ENCODE assay signal across 8 mouse cellular contexts in the genomic region with DNA sequence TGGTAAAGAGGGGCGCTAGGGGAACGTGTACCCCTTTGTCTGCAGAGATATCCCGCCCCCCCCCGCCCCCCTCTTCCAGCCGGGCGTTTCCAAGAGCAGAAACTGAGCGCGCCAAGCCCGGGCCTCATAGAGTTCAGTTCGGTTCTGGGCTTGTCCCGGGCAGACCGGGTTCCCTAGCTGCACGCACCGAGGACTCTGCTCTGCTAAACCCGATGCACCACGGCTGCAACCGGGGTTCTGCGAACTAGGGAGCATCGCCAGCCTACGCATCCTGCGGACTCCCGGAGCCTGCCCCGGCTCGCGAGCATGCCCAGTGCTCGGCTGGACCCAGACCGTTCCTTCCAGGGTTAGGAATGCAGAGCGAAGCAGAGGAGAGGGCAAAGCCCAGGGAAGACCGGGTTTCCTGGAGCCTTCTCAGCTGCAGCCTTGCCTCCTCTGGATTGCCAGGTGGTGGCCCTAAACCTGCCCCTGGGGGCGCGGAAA. TPM values are rescaled to one million over a fixed set of nuclear protein-coding genes. Genes with fewer than 3 reads are reported as not detected.
DNase-seq lines count a peak whose midpoint lies in the region; ATAC-seq lines count a peak whose summit lies in the region.
"Had no signal": no experiment of that assay in that cellular context is flagged by ENCODE, and none has a peak within 500 bp of the region (broad histone marks: within the 10 kb centered on the region; RNA-seq: fewer than 3 reads in every experiment).

No protein-coding gene starts in this region.

- H3K9ac ChIP-seq in embryonic facial prominence, embryonic 12.5 days: peak overlapping the region; percentile 63
- H3K9ac ChIP-seq in neural tube, embryonic 13.5 days: peak overlapping the region; percentile 84

- H3K9me3 ChIP-seq in embryonic facial prominence, embryonic 12.5 days: no peaks in the 10 kb centered on the region
- no peaks in the 10 kb centered on the region for H3K9me3 ChIP-seq in neural tube, embryonic 13.5 days

- intact Hi-C loops in left cerebral cortex, postnatal 4 days (cut with DNase I): no loop called here

- under 1% methylated on average over 31 of the region's 31 CpGs for WGBS in embryonic facial prominence, embryonic 12.5 days
- WGBS in neural tube, embryonic 13.5 days: under 1% methylated on average over 31 of the region's 31 CpGs

- H3K4me1 ChIP-seq in embryonic facial prominence, embryonic 12.5 days: peaks cover 8% of the 10 kb centered on the region; the same call in 1 of the 2 replicates
- H3K4me1 ChIP-seq in neural tube, embryonic 13.5 days (replicated peaks): peaks cover 18% of the 10 kb centered on the region

- H3K36me3 ChIP-seq in embryonic facial prominence, embryonic 12.5 days: no peaks in the 10 kb centered on the region
- no peaks in the 10 kb centered on the region for H3K36me3 ChIP-seq in neural tube, embryonic 13.5 days

- H3K27me3 ChIP-seq in embryonic facial prominence, embryonic 12.5 days: peaks cover 18% of the 10 kb centered on the region
- peaks cover 7% of the 10 kb centered on the region for H3K27me3 ChIP-seq in neural tube, embryonic 13.5 days

- H3K4me2 ChIP-seq in embryonic facial prominence, embryonic 12.5 days (replicated peaks): peak overlapping the region; percentile 79
- peak overlapping the region; percentile 81 for H3K4me2 ChIP-seq in neural tube, embryonic 13.5 days

- peak overlapping the region; percentile 77 for H3K27ac ChIP-seq in embryonic facial prominence, embryonic 12.5 days
- peak overlapping the region; percentile 93 for H3K27ac ChIP-seq in neural tube, embryonic 13.5 days (replicated peaks)

- DNase-seq in ES-CJ7 (ENCODE audit: low read depth, low spot score): peak; percentile 24
- DNase-seq in adrenal gland, postnatal 10 days: peak; percentile 54
- DNase-seq in heart, postnatal 4 days: peak; percentile 36
- DNase-seq in left cerebral cortex, postnatal 4 days: peak; percentile 51
- DNase-seq in spleen, postnatal 14 days (ENCODE audit: low spot score in 2 of 2): no peak

- H3K4me3 ChIP-seq in embryonic facial prominence, embryonic 12.5 days: peak overlapping the region; percentile 66
- H3K4me3 ChIP-seq in neural tube, embryonic 13.5 days: peak overlapping the region; percentile 58

- peak; percentile 76 for ATAC-seq in embryonic facial prominence, embryonic 12.5 days (ENCODE audit: insufficient number of reproducible peaks, insufficient read depth, low FRiP score, low TSS enrichment)
- peak; percentile 90 for ATAC-seq in neural tube, embryonic 13.5 days (ENCODE audit: low read depth)

RNA-seq across cellular contexts. Expression of a gene that starts 0.9 kb away (rescaled TPM):
- total RNA-seq in adrenal gland, postnatal 10 days (2021): 1 to 10 TPM in 1 of 2 experiments, under 1 TPM in 1; 0.42 to 2.3 TPM
- polyA plus RNA-seq in embryonic facial prominence, embryonic 12.5 days (2016; fragmentation: Nextera tagmentation; extraction: Ambion mirVana): 3.4 and 3.8 TPM in 2 replicates
- under 1 TPM; 0.14 to 0.72 TPM for total RNA-seq in heart, postnatal 4 days (2021)
- total RNA-seq in left cerebral cortex, postnatal 4 days (2021): 100 to 1,000 TPM; 163 to 177 TPM
- 13.7 and 14.2 TPM in 2 replicates for polyA plus RNA-seq in neural tube, embryonic 13.5 days (2015; fragmentation: Nextera tagmentation; extraction: Ambion mirVana)
- total RNA-seq: common myeloid progenitor, adult 5-6 weeks had no signal

Comparison
In these comparisons a context has a peak if more than half of its experiments do, and no peak if none do; other contexts are left out.
1. DNase-seq: peak in ES-CJ7 (single experiment), adrenal gland, postnatal 10 days (single experiment), heart, postnatal 4 days (single experiment) and left cerebral cortex, postnatal 4 days (single experiment); none in spleen, postnatal 14 days (0 of 2).
2. RNA of a gene that starts 0.9 kb away (total RNA-seq): 163 to 177 TPM in left cerebral cortex, postnatal 4 days; 0.42 to 2.3 TPM in adrenal gland, postnatal 10 days and 0.14 to 0.72 TPM in heart, postnatal 4 days; every median in the first group is over 10 times any median in the second.